Mouse (Mus musculus) myocyte (in vitro differentiated cells): ENCODE measurements around the gene Iqcb1.

ENCODE experiments used
- CEBPB ChIP-seq: IDR thresholded peaks from 2 replicates; pipeline ENCODE4 v1.6.1; 2011; ENCODE audit warnings: mild to moderate bottlenecking, moderate library complexity; ENCODE audit not compliant: poor library complexity, insufficient read depth, severe bottlenecking
- E2F4 ChIP-seq: IDR thresholded peaks from one replicate; pipeline ENCODE4 v1.6.1; 2011; ENCODE audit warnings: mild to moderate bottlenecking, control low read depth, moderate library complexity; ENCODE audit not compliant: insufficient read depth
- MAX ChIP-seq: IDR thresholded peaks from one replicate; pipeline ENCODE4 v1.6.1; 2011; ENCODE audit warnings: low read depth, mild to moderate bottlenecking, control low read depth
- MYOD1 ChIP-seq, 3 experiments: IDR thresholded peaks; one replicate each; pipeline ENCODE4 v1.6.1; 2011; ENCODE audit warnings: control low read depth in 2 of 3, low read depth in 2 of 3, mild to moderate bottlenecking in 2 of 3, moderate library complexity in 1 of 3; ENCODE audit not compliant: insufficient read length in 2 of 3, control insufficient read depth in 1 of 3
- MYOG ChIP-seq, 3 experiments: IDR thresholded peaks; one replicate each; pipeline ENCODE4 v1.6.1; 2011; ENCODE audit warnings: control low read depth in 2 of 3, low read depth in 2 of 3, mild to moderate bottlenecking in 2 of 3; ENCODE audit not compliant: insufficient read length in 2 of 3, control insufficient read depth in 1 of 3, insufficient read depth in 1 of 3
- POLR2A ChIP-seq: IDR thresholded peaks from one replicate; pipeline ENCODE4 v1.6.1; 2011; ENCODE audit warnings: low read depth, mild to moderate bottlenecking, control low read depth, moderate library complexity; ENCODE audit not compliant: insufficient read length
- REST ChIP-seq: IDR thresholded peaks from one replicate; pipeline ENCODE4 v1.6.1; 2011; ENCODE audit warnings: mild to moderate bottlenecking, control low read depth, moderate library complexity; ENCODE audit not compliant: insufficient read depth, insufficient read length
- SRF ChIP-seq: IDR thresholded peaks from one replicate; pipeline ENCODE4 v1.6.1; 2011; ENCODE audit warnings: low read depth; ENCODE audit not compliant: control insufficient read depth, insufficient read length
- TCF12 ChIP-seq: IDR thresholded peaks from one replicate; pipeline ENCODE4 v1.6.1; 2011; ENCODE audit warnings: mild to moderate bottlenecking, control low read depth; ENCODE audit not compliant: poor library complexity, insufficient read depth, severe bottlenecking
- TCF3 ChIP-seq: IDR thresholded peaks from one replicate; pipeline ENCODE4 v1.6.1; 2011; ENCODE audit warnings: low read depth, control low read depth; ENCODE audit not compliant: insufficient read length
- USF1 ChIP-seq: IDR thresholded peaks from one replicate; pipeline ENCODE4 v1.6.1; 2011; ENCODE audit warnings: low read depth, mild to moderate bottlenecking, control low read depth, moderate library complexity

DNA sequence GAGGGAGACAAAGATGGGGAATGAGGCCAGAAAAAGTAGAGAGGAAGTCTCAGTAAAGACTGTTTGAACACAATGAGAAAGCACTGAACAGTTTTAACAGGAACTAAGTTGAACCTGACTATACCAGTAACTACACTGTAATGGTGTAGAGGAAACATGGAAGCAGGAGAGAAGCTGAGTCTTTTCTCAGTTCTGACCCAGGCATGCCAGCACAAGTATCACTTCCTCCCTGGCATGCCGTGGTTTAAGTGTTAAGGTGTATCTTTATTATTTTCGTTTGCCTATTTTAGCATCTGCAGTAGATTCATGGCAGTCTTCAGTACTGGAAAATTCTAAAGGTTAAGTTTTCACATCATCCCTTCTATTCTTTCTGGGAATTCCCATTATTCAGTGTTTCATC is 33.2 kb upstream of the Iqcb1 start:
- TF ChIP-seq POLR2A = no peak
- TF ChIP-seq TCF3 = no peak
- TF ChIP-seq MYOD1 (IDR thresholded peaks at IDR 0.05; ENCODE audit: control insufficient read depth in 1 of 3, insufficient read length in 2 of 3, low read depth in 2 of 3) = no peak
- TF ChIP-seq REST = no peak
- no peak for TF ChIP-seq SRF
- TF ChIP-seq MYOG (IDR thresholded peaks at IDR 0.05; ENCODE audit: control insufficient read depth in 1 of 3, insufficient read depth in 1 of 3, insufficient read length in 2 of 3, low read depth in 2 of 3) = no peak
- no peak for TF ChIP-seq USF1
- TF ChIP-seq TCF12 = no peak
- TF ChIP-seq MAX = no peak
- TF ChIP-seq CEBPB = no peak
- no peak for TF ChIP-seq E2F4
